Mouse (Mus musculus) adrenal gland, adult 8-10 months (tissue): Measurements from ENCODE around the gene Tifa. TPM values are rescaled to one million over a fixed set of nuclear protein-coding genes. Genes with fewer than 3 reads are reported as not detected.
"Not testable (repeated sequence)": the region's sequence is repeated elsewhere in the genome, so short reads cannot be mapped to it uniquely, and the experiment has no call there.

Source experiments
- DNase-seq: peaks from one replicate; pipeline ENCODE4 v3.0.0; 2022
- total RNA-seq, 4 experiments: library from RNA; stranded (reverse); gene quantifications; 2 replicates each; pipeline ENCODE4 v1.2.4; 2022

Gene Tifa
- total RNA-seq: 10 to 100 TPM in 1 of 4 experiments, 1 to 10 TPM in 3; 5.7 to 10.9 (median 8.4) TPM

DNA sequence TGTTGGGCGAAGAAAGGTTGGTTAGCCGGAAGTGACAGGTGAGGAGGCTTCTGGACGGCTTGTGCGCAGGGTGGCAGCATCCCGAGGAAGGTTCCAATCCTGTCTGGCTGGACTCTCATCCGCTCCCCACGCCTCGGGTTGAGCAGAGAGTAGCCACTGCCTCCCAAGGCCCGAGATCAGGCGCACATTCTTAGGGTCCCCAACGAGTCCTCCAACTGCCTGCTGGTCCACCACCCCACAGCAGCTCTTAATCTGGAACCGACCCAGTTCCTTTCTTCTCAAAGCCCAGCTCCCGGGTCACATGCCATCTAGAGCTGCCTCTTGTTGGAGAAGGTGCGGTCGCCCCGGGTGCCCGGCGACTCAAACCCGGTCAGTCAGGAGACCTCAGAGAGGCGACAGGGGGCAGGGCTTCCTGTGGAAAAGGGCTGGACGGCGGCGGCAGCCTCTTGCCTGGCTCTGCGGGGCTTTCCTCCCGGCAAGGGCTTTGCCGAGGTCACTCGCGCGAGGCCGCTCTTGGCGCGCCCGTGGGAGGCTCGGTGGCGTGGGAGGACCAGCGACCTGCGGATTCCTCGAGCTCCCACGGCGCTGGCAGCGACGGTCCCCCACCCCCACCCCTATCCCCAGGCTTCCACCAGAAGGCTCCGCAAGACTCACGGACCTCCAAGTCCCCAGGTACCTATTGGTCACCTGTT is at the start of gene Tifa:
Gene Tifa, plus strand, starts transcription at position 306 of the 692 bp plus-strand sequence.
- peak; percentile 71 for DNase-seq

DNA sequence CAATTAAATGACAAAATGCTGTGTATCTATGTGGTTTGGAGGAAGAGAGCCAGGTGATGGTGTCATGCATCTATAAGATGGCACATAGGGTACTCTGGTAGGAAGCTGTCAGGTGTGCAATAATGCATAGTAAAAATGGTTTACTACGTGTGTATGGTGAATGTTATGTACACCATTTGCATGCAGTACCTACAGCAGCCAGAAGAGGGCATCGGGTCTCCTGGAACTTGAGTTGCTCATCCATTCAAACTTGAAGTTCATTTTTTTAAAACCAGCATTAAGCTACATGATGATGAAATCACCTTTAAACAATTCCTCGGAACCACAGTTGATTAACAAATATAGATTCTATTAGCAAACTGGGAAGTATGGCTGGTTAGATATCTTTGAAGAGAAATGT is 48.1 kb upstream of the Tifa start:
- no peak for DNase-seq

DNA sequence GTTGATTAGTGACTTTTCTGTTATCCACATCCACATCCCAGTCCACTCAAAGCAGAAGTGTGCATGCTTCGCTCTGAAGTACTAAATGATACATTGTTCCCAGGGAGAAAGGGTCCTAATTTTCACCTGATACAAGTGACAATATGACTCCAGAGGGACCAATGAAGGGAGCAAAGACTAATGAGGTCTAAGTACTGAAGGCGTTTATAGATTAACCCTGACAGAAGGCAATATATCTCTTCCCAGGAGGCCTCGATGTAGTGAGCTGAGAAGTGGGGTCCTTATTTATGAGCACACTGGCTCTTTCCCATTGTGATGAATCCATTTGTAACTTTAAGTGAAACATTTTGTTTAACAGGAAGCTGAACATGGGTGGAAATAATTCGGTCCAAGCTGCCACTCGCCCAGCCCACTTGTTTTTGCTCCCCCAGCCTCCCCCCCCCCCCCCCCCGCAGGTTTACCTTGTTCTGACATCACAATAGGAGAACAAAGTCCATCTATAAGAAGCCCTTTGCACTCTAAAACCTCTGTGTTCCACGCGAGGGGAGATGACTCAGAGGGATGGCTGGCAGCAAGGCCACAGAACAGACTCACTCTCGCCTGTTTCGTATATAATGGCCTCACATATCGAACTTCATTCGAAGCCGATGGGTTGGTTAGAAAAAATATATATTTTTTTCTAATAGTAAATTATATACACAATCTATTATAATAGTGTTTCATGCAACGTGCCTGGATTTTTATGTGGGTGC is 45.8 kb upstream of the Tifa start:
- DNase-seq: no peak

DNA sequence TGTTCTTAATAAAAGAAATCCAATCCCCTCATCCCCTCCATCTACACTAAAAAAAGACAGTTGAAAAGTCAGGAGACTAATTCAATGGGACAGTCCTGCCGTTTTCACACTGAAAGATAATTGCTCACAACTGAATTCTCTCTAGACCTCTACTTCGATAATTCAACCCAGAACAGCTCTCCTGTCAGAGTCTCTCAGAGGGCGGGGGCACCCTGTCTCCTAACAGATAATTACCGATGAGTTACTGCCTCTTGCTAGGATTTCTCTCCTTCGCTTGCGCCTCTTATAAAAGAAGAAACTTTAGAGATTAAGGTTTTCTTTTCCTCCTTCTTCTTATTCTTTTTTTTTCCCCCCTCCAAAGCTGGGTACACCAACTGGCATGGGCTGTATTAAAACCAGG is 44.1 kb upstream of the Tifa start:
- DNase-seq: no peak

DNA sequence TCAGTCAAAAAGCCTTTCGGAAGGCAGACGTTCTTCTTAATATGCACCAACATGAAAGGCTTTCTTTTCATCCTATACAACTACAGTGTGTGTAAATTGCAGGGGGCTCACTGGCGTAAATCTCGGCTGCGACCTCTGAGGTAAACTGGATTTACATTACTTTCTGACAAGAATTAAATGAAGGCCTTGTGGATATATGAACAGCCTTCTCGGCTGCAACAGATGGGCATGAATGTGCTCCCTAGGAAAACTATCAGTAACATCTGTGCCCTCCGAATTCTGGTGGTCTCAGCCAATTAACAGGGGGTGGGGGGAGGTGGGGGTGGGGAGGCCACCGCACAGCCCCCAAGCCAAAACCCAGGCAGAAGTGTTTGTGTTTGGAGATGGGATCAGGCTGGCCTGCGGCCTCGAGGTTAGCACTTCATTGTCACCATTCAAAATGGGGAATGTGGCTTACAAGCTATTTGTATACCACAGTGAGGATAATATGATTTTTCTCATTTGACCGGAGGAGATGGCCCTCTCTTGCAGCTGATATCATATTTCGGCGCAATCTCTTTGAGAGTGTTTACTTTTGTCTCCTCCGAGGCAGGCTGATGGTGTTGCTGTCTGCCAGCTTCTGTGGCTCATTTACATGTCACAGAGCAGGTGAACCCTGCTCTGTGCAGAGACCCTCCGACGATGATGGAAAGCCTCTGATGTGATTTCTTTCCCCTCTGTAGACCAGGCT is 43.5 kb upstream of the Tifa start:
- DNase-seq: no peak

DNA sequence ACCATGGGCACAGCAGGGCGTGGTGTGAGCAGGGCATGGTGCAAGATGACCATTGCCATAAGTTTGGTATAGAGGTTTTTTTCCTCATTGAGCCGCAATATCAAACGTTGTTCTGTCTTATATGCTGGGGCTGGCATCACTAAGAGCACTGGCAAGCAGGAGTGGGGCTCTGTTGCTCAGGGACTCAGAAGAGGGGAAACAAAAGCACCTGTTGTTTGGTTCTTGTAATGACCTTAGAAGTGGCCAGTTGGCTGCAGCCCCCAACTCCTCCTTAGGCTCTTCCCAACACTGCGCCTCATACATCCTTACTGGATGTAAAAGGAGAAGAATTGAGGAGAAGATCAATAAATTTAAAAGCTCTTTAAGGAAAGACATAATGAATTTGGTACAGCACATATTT is 41.0 kb upstream of the Tifa start:
- no peak for DNase-seq

DNA sequence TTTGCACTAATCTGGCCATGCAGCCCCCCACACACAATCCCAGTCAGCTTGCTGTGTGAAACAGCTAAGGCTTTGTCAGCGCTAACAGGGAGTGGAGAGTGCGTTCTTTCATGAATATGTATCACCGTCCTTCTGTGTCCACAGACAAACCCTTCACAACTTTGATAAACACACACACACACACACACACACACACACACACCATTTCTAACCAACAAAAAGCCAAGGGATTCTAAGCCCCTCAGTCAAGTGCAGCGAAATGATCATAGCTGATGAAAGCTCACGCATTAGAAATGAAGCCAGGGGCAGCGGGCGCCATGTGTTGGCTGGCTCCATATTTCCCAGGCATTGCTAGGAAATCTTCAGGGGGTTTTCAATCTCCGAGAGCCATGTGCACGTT is 40.3 kb upstream of the Tifa start:
- DNase-seq: no peak

DNA sequence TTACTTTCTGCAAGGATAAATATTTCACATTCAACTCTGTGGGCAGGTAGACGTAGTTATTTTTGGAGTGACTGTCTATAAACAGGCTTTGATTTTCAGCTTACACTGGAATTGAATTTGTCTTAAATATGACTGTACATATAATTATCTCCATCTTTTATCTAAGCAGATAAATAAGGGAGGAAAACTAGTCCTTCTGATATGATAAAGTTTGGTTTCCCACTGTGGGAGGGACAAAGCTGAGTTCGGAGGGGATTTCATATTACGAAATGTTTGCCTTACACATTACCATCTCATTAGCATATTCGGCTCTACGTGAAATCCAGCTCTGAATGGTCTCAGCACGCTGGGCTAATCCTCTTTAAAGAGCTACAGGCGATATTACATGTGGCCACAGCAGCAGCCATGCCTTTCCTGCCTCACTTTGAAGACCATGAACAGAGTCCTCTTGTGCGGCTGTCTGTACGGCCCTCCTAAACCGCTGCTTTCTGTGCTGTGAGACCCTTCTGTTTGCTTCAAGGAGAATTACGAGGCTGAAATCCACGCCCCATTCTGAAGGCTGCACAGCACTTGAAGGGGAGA is 39.5 kb upstream of the Tifa start:
- DNase-seq: no peak

DNA sequence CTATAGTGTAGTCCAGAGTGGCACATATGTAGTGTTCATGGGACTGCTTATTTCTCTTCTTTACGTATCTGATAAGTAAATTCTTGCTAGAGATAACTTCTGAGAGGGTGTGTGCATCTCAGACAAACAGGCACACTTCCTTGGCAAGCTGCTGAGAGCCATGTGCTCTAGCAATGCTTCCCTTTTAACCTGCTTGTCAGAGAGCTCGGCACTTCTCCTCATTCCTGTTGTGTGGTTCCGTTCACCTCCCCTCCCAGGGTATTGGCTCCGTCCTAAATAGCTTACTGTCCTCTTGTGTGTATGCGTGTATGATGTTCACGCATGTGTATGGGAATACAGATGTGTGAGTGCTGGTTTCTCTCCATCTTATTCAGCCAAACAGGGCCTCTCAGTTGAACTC is 33.1 kb upstream of the Tifa start:
- no peak for DNase-seq

DNA sequence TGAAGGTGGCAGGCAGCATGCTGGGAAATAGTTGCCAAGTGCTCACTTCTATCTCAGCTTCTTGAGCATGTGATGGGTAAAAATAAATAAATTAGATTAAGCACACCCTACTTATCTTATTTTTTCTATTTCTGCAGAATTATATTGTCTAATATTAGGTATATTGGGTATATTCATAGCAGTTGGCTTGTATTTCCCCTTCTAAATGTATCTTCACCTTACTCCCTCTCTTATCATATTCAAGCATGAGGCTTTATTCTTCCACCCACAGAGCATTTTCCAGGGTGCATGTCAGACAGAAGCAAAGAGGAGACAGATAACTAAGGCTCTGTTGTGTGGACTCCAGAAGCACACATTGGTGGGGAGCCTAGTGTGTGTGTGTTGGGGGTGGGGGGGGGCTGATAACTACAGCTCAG is 31.7 kb upstream of the Tifa start:
- no peak for DNase-seq

DNA sequence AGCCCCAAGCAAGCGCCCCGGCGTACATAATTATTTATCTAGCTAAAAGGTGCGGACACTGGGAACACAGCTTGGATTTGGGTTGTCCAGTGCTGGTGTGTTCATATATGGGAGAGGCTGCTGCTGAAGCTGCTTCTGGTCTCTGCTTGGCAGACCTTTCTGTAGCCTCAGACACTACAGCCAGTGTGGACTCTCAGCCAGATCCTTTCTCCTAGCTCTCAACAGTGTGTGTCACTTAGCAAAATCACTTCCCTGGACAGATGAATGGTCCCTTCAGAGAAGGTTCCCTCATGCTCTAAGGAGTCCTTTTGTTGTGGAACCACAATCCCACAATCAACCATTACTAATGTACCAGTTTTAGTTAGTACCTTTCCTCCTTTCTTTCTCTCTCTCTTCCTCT is 30.8 kb upstream of the Tifa start:
- no peak for DNase-seq

DNA sequence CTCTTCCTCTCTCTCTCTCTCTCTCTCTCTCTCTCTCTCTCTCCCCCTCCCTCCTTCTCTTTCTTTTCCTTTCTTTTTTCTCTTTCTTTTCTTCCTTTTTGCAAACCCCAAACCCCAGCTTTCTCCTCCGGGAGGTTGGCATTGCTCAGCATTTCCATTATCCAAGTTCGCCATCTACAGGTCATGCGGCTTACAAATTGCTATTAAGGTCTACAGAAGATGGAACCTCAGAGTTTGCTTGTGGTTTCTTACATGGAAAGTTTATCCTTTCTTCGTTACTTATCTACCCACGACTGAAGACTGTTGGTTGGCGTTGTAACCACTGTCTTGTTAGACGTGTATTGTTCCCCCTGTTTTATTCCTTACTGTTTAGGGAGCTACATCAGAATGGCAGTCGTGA is 30.4 kb upstream of the Tifa start:
- no peak for DNase-seq

DNA sequence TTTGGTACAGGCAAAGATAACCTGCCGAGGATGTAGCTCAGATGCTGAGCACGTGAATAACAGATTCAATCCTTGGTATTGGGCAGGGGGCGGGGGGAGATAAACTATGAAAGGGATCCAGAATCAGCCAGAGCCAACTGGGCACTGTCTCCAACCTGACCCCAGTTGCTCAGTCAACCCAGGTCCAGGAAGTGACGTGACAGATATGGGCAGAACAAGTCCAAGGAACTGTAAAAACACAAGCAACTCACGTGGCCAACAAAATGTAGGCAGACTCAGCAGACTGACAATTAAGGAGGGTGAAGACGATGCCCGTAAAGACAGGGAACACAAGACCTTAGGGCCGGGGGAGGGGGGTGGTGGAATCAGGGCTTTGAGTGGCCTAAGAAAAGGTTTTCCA is 27.2 kb upstream of the Tifa start:
- DNase-seq: no peak

DNA sequence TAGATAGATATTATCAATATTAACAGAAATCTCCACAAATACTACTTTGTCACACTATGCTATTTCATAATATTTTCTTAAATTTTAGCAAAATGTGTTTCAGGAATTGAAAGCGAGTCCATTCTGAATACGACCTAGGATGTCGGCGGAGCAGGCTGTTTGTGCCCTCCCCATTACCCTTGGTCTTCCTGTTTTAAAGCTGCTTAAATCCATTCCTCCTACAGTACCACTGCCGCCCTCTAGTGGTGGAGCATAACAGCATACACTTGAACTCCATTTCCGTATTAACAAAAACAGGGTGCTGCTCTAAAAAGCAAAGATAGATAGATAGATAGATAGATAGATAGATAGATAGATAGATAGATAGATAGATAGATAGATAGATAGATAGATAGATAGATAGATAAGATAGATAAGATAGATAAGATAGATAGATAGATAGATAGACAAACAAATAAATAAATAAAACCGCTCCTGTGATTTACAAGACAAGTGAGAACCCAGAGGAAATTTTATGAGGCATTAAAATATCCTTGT is 26.5 kb upstream of the Tifa start:
- DNase-seq: peak; percentile 49

DNA sequence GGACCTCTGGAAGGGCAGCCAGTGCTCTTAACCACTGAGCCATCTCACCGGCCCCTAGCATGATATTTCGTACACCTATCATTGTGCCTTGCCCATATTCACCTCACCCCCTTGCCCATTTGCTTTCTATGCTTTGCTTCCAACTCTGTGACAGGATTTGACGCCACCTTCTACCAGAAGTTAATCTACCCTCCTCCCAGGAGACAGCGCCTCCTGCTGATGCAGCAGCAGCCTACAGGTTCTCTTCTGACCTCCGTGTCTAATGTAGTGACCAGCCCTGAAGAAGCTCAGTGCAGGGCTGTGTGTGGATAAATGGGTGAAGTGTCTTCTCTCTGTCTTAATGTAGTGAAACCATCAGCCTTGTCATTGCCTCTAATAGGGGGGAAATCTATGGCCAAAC is 25.1 kb upstream of the Tifa start:
- no peak for DNase-seq

DNA sequence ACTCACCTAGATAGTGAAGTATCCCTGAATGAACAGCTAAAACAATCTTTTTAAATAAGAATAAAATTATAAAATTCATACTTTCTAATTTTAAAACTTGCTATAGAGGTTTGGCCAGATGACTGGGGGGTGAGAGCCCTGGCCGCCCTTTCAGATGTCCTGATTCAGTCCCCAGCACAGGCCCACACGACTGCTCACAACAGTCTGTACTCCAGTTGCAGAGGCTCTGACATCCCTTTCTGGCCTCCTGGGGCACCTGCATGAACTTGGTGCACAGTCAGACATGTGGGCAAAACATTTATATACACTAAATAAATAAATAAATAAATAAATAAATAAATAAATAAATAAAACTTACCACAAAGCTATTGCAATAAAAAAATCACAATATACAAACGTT is 23.6 kb upstream of the Tifa start:
- no peak for DNase-seq

DNA sequence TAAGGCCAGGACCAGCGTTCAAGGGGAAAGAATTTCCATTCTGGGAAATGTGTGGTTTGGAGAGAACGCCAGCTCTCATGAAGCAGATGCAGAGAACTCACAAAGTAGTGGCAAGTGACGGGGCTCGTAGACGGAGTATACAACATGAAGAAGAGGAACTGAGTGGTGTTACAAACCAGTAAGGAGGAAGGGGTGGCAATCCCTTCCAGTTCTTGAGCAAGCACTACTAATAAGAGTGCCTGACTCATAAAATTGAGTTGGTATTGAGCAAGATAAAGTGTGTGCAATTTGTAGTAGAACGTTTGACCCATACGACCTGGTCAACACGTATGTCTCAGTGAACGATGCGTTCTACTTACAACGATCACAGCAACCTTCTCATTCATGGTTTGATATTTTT is 20.5 kb upstream of the Tifa start:
- no peak for DNase-seq

DNA sequence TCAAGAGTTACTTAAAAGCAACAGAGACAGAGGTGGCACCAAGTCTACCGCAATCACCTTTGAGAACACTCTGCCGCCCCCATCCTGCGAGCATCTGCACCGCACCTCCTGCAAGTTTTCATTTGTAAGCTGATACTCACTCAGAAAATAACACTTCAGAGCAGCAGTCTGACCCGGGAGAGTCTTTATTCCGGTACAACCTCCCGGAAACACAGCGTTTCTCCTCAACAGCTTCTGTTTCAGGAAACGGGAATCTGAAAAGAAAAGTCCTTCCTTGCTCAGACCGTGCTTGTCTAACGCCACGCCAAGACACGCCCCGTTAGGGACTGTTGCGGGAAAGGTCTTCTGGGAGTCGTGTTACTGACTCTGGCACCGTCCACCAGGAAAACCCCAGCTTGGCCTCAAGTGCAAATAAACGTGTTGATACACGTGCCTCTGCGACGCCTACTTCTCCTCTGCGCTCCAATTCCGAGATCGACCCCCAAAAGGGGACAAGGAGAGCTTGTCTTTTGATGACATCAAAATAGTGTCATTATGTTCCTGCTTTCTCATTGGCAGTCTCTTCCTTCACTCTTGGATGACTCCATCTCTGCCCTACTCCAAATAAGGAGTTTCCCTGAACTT is 9.5 kb upstream of the Tifa start, which contains the start of gene Alpk1:
Gene Alpk1, minus strand, starts transcription at position 507 of the 624 bp plus-strand sequence.
- DNase-seq: peak; percentile 69

DNA sequence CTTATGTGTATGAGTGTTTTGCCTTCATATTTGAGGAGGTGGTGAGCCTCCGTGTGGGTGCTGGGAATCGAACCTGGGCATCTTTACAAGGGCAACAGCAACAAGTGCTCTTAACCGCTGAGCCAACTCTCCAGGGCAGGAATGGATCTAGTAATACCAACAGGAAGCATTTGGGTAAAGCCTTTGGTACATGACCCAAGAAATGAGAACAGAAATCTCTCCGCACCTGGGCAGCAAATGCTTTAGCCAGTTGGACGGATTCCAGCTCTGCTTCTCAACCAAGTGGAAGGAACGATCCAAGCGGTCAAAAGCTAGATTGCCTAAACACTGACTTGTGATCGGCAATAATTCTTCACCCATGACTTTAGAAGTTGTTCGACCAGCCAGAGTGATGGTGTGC is 8.7 kb upstream of the Tifa start:
- no peak for DNase-seq

DNA sequence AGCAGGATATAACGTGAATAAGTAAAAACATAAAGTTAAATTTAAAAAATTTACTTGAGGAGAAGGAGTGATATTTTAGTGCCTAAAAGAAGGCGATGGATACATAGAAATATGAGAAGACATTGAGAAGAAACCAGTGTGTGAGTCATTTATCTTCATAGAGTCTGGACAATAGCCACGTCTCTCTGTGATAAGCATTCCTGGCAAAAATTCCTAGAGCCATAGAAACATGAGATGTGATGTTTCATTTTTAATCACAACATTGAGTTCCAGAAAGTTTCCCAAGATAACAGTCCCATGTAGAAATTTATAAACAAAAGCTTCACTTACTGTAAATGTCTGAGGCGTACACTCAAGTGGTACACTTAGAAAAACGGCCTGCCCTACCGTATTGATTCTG is 6.7 kb upstream of the Tifa start:
- DNase-seq: no peak

DNA sequence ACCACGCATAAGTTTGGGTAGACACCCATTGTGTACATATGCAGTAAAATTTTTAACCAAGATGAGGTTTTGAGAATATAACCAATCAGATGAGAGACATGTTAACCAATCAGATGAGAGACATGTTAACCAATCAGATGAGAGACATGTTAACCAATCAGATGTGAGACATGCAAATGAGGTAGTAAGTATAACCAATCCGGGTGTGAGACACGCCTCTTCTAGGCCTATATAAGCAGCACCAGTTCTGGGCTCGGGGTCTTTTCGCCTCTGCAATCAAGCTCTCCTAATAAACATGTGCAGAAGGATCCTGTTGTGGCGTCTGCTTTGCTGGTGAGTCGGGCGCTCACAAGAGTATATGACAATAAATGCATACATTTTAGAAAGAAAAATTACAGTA is 5.9 kb upstream of the Tifa start:
- not testable (repeated sequence) for DNase-seq

DNA sequence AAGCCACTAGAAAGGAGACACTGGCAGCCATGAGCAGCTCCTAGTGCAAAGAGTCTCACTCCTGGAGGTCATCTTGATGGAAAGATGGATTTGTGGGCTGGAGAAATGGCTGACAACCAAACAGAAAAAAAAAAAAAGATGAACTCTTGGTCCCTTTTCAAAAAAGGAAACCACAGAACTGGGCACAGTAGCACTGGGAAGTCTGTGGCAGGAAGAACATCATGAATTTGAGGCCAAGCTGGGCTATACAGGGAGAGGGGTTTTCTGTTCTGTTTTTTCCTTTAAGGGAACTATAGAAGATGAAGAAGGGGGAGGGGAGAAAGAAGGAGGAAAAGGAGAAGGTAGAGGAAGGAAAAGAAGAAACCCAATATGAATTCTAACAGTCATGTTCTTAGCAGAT is 2.6 kb upstream of the Tifa start:
- no peak for DNase-seq
